Comparison of ENCODE assay signal across 20 mouse cellular contexts in genomic region chr17:42049779-42050515, GRCm38 (mm10).
A peak's percentile ranks its signal among the peaks of the same experiment; 100 is the strongest.
DNase-seq lines count a peak whose midpoint lies in the region; ATAC-seq and TF ChIP-seq lines count a peak whose summit lies in the region.
"Had no signal": no experiment of that assay in that cellular context is flagged by ENCODE, and none has a peak within 500 bp of the region (broad histone marks: within the 10 kb centered on the region; RNA-seq: fewer than 3 reads in every experiment).

No protein-coding gene starts in this region.

- DNase-seq in forebrain, embryonic 11.5 days (ENCODE audit: low spot score): peak; percentile 50
- no peak for DNase-seq in forebrain, postnatal 0 days
- DNase-seq in limb, embryonic 11.5 days (ENCODE audit: low spot score): no peak
- no peak for DNase-seq in limb, embryonic 10.5 days (ENCODE audit: low spot score)
- DNase-seq in brain, embryonic 14.5 days (ENCODE audit: low read depth): peak; percentile 6
- DNase-seq in T-cell, adult 2 months (ENCODE audit: low spot score): no peak
- no peak for DNase-seq in heart, postnatal 4 days
- DNase-seq: adrenal gland, postnatal 36 days; cerebellum, postnatal 10 days; gastrocnemius, postnatal 36 days; heart, postnatal 36 days; kidney, adult 18-20 months; lung, adult 18-20 months; lung, postnatal 36 days; thymus, postnatal 36 days had no signal

- no peak overlapping the region for H3K4me3 ChIP-seq in forebrain, embryonic 11.5 days (ENCODE audit: low read depth, low read length)
- no peak overlapping the region for H3K4me3 ChIP-seq in forebrain, postnatal 0 days (ENCODE audit: low read depth, low read length)
- H3K4me3 ChIP-seq in limb, embryonic 11.5 days (ENCODE audit: low read depth, low read length): no peak overlapping the region
- no peak overlapping the region for H3K4me3 ChIP-seq in limb, embryonic 10.5 days
- H3K4me3 ChIP-seq in hindbrain, embryonic 15.5 days: no peak overlapping the region
- H3K4me3 ChIP-seq: heart, embryonic 12.5 days; layer of hippocampus, adult 2 months had no signal

- no peak overlapping the region for H3K27ac ChIP-seq in forebrain, embryonic 11.5 days (ENCODE audit: low read depth, low read length)
- H3K27ac ChIP-seq in forebrain, postnatal 0 days (ENCODE audit: low read depth, low read length): no peak overlapping the region
- H3K27ac ChIP-seq in limb, embryonic 11.5 days (replicated peaks; ENCODE audit: low read depth, low read length): no peak overlapping the region
- no peak overlapping the region for H3K27ac ChIP-seq in limb, embryonic 10.5 days
- H3K27ac ChIP-seq in hindbrain, embryonic 15.5 days (replicated peaks): no peak overlapping the region
- H3K27ac ChIP-seq: layer of hippocampus, adult 2 months had no signal

- H3K4me1 ChIP-seq in forebrain, embryonic 11.5 days (replicated peaks; ENCODE audit: control insufficient read depth, insufficient read depth, low read length): no peaks in the 10 kb centered on the region
- H3K4me1 ChIP-seq in forebrain, postnatal 0 days (ENCODE audit: insufficient read depth): no peaks in the 10 kb centered on the region
- no peaks in the 10 kb centered on the region for H3K4me1 ChIP-seq in limb, embryonic 11.5 days (ENCODE audit: control insufficient read depth, insufficient read depth, low read length)
- no peaks in the 10 kb centered on the region for H3K4me1 ChIP-seq in limb, embryonic 10.5 days
- no peaks in the 10 kb centered on the region for H3K4me1 ChIP-seq in hindbrain, embryonic 15.5 days (replicated peaks)
- H3K4me1 ChIP-seq: heart, embryonic 12.5 days had no signal

- 85% methylated on average over 5 of the region's 5 CpGs for WGBS in forebrain, embryonic 11.5 days
- 71% methylated on average over 5 of the region's 5 CpGs for WGBS in forebrain, postnatal 0 days
- 82% methylated on average over 5 of the region's 5 CpGs for WGBS in limb, embryonic 11.5 days
- 89% methylated on average over 5 of the region's 5 CpGs for WGBS in limb, embryonic 10.5 days
- 80% methylated on average over 5 of the region's 5 CpGs for WGBS in hindbrain, embryonic 15.5 days

- H3K9me3 ChIP-seq in forebrain, embryonic 11.5 days (ENCODE audit: control insufficient read depth, low read length): no peaks in the 10 kb centered on the region
- no peaks in the 10 kb centered on the region for H3K9me3 ChIP-seq in forebrain, postnatal 0 days (ENCODE audit: low read length)
- H3K9me3 ChIP-seq in limb, embryonic 11.5 days (ENCODE audit: control insufficient read depth, low read length): no peaks in the 10 kb centered on the region
- no peaks in the 10 kb centered on the region for H3K9me3 ChIP-seq in limb, embryonic 10.5 days (replicated peaks)
- no peaks in the 10 kb centered on the region for H3K9me3 ChIP-seq in hindbrain, embryonic 15.5 days
- H3K9me3 ChIP-seq: heart, embryonic 12.5 days had no signal

- TF ChIP-seq POLR2A in brain, embryonic 14.5 days (IDR thresholded peaks at IDR 0.05; ENCODE audit: borderline replicate concordance, extremely low read depth, insufficient read depth, insufficient read length, poor library complexity, severe bottlenecking): no peak

- TF ChIP-seq CTCF in forebrain, postnatal 0 days (IDR thresholded peaks at IDR 0.05; ENCODE audit: low read depth): no peak
- TF ChIP-seq CTCF in brain, embryonic 14.5 days (IDR thresholded peaks at IDR 0.05; ENCODE audit: borderline replicate concordance, extremely low read depth, insufficient read depth, insufficient read length): no peak

- H3K27me3 ChIP-seq in forebrain, embryonic 11.5 days (ENCODE audit: control insufficient read depth, insufficient read depth, low read length): no peaks in the 10 kb centered on the region
- no peaks in the 10 kb centered on the region for H3K27me3 ChIP-seq in forebrain, postnatal 0 days (ENCODE audit: insufficient read depth, low read length)
- no peaks in the 10 kb centered on the region for H3K27me3 ChIP-seq in limb, embryonic 11.5 days (ENCODE audit: control insufficient read depth, insufficient read depth, low read length)
- no peaks in the 10 kb centered on the region for H3K27me3 ChIP-seq in limb, embryonic 10.5 days (ENCODE audit: low read depth, poor library complexity, severe bottlenecking)
- no peaks in the 10 kb centered on the region for H3K27me3 ChIP-seq in hindbrain, embryonic 15.5 days
- H3K27me3 ChIP-seq: CH12.LX; heart, embryonic 12.5 days had no signal

- H3K36me3 ChIP-seq in forebrain, embryonic 11.5 days (ENCODE audit: control insufficient read depth, insufficient read depth, low read length): no peaks in the 10 kb centered on the region
- H3K36me3 ChIP-seq in forebrain, postnatal 0 days (ENCODE audit: insufficient read depth): no peaks in the 10 kb centered on the region
- H3K36me3 ChIP-seq in limb, embryonic 11.5 days (ENCODE audit: control insufficient read depth, insufficient read depth, low read length): no peaks in the 10 kb centered on the region
- H3K36me3 ChIP-seq in limb, embryonic 10.5 days: no peaks in the 10 kb centered on the region
- no peaks in the 10 kb centered on the region for H3K36me3 ChIP-seq in hindbrain, embryonic 15.5 days
- H3K36me3 ChIP-seq: heart, embryonic 12.5 days had no signal

- peak; percentile 61 for ATAC-seq in forebrain, embryonic 11.5 days (replicated peaks; ENCODE audit: low FRiP score)
- ATAC-seq in forebrain, postnatal 0 days: no peak; the same call in 1 of the 2 replicates
- peak; percentile 39; the same call in 1 of the 2 replicates for ATAC-seq in limb, embryonic 11.5 days (ENCODE audit: insufficient number of reproducible peaks, low FRiP score, low TSS enrichment, low read depth)
- ATAC-seq in hindbrain, embryonic 15.5 days (ENCODE audit: low FRiP score, low read depth): peak; percentile 63; the same call in 1 of the 2 replicates
- ATAC-seq: activated CD4-positive, CD25-positive, alpha-beta regulatory T cell, adult 4 months had no signal

- H3K4me2 ChIP-seq in forebrain, embryonic 11.5 days (ENCODE audit: low read depth, low read length, severe bottlenecking): no peak overlapping the region
- no peak overlapping the region for H3K4me2 ChIP-seq in forebrain, postnatal 0 days (ENCODE audit: low read depth)
- H3K4me2 ChIP-seq in limb, embryonic 11.5 days (ENCODE audit: low read depth, severe bottlenecking): no peak overlapping the region
- H3K4me2 ChIP-seq in hindbrain, embryonic 15.5 days: no peak overlapping the region
- H3K4me2 ChIP-seq: heart, embryonic 12.5 days had no signal

- H3K9ac ChIP-seq in forebrain, embryonic 11.5 days (ENCODE audit: low read length): no peak overlapping the region
- no peak overlapping the region for H3K9ac ChIP-seq in forebrain, postnatal 0 days
- no peak overlapping the region for H3K9ac ChIP-seq in limb, embryonic 11.5 days (ENCODE audit: low read length)
- no peak overlapping the region for H3K9ac ChIP-seq in hindbrain, embryonic 15.5 days
- H3K9ac ChIP-seq: heart, embryonic 12.5 days had no signal

Comparison
In these comparisons a context has a peak if more than half of its experiments do, and no peak if none do; other contexts are left out.
1. DNase-seq: peak in forebrain, embryonic 11.5 days (single experiment) and brain, embryonic 14.5 days (single experiment); none in forebrain, postnatal 0 days (single experiment), limb, embryonic 11.5 days (single experiment), limb, embryonic 10.5 days (single experiment), T-cell, adult 2 months (single experiment) and heart, postnatal 4 days (single experiment).